Mouse (Mus musculus): ENCODE measurements at regions not wholly inside any gene's neighbourhood (a gene's known extent, or its start where the extent isn't known, plus 50 kb on each side); places are given as distances from the start of the nearest gene placed in this dataset.

DNA sequence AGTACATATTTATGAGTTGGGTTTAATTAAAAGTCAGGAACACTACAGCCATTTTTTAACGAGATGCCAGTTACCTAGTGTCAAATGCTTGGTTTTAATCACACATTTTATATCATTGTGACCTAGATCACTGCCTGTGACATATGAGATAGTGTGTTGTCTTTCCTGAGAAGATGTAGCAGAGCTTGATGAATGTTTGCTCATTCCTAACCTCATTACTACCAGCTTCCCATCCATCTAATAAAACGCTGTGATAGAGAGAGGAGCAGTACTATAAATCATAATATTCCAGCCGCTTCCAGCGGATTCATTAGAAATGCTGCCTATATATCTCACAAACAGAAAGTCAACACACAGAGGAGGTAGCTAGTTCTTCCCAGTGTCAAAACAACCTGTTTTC, 163.6 kb downstream of the Aldoart1 start:
- 92% methylated on average over 4 of the region's 4 CpGs for WGBS
- no peaks in the 10 kb centered on the region for H3K27me3 ChIP-seq (ENCODE audit: poor library complexity, severe bottlenecking)
- no peak overlapping the region for H3K27ac ChIP-seq
- no peaks in the 10 kb centered on the region for H3K36me3 ChIP-seq (replicated peaks)
- H3K9me3 ChIP-seq: no peaks in the 10 kb centered on the region
- no peak overlapping the region for H3K4me3 ChIP-seq
- DNase-seq (ENCODE audit: extremely low spot score, low spot score): no peak
- no peaks in the 10 kb centered on the region for H3K4me1 ChIP-seq

DNA sequence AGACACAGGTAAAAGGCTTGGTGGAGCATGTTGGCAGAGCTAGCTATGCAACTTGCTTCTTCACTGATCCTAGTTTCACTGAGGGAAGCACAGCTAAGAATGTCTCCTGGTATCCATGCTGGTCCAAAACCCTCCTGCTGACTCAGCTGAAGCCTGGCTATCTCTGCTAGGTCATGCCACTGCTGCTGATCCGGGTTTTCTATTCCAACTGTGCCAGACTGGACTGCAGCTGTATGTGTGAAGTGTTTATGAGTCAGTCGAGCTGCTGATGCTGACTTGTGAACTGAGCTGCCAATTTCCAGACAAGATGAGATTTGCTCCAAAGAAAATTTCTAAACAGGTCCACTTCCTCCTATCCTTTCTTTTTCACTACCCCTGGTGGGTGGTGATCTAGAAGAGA, 178.4 kb downstream of the Aldoart1 start:
- Histone ChIP-seq H3K36me3 (replicated peaks) (no peaks in the 10 kb centered on the region), H3K27ac (no peak overlapping the region), H3K4me1 (no peaks in the 10 kb centered on the region), H3K27me3 (ENCODE audit: poor library complexity, severe bottlenecking) (no peaks in the 10 kb centered on the region), H3K4me3 (no peak overlapping the region), H3K9me3 (no peaks in the 10 kb centered on the region)
- 85% methylated on average over 2 of the region's 2 CpGs for WGBS
- DNase-seq (ENCODE audit: extremely low spot score, low spot score): no peak

DNA sequence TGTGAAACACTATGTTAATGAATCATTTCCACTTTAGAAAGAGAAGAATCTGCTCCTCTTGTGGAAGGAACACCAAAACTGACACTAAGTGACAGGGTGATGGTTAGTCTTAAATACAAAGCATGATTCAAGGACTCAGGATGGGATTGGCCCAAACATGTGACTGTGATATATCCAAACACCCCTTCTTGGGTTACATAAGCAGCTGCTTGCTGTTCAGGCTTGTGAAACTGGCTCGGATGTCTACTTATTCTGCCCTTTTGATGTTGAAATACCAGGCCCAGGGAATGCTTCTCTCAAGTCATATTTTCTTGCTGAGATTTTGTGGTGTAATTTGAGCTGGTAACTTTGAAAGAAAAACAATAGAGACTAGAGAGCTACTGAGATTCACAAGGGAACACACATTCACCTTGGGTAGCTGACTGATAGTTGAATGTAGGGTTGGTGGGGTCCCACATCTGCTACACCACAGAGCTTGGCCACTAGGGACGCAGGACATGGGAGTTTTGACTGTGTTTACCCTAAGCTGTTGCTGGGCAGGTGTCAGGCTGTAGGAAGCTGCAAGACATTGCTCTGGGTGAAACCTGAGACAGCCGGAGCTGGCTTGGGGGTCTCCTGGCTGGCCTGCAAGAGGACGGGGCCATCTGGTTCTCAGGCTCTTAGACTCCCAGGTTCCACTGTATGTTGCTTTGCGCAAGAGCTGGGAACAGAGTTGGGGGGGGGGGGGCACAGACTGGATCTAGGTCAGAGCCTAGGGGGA, 180.6 kb downstream of the Aldoart1 start:
- no peak for DNase-seq (ENCODE audit: extremely low spot score, low spot score)

DNA sequence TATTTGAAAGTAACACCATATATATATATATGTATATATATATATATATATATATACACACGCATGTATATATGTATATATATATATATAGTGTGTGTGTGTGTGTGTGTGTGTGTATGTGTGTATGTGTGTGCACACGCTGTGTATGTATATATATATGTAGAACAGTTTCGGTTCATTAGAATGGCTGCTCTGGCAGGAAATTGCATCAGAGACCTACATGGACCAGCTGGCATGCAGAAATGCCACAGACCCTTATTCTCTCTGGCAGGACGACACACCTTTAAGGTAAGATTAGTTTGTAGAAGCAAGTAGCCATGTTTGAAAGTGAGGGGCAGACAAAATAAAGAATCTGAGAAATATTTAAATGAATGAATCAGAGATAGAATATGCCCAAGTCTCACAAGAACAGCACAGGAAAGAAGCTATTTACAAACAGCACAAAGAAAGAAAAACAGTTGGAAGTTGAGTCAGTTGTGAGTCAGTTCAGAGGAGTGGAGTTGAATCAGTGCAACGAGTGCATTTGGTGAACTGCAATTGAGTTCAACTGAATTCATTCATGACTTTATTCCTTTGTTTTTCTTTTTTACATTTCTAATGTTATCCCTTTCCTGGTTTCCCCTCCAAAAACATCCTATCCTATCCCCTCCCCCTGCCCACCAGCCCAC, 182.5 kb downstream of the Aldoart1 start:
- H3K27me3 ChIP-seq (ENCODE audit: poor library complexity, severe bottlenecking): no peaks in the 10 kb centered on the region
- no peaks in the 10 kb centered on the region for H3K36me3 ChIP-seq (replicated peaks)
- no peak for DNase-seq (ENCODE audit: extremely low spot score, low spot score)
- no peak overlapping the region for H3K4me3 ChIP-seq
- H3K27ac ChIP-seq: no peak overlapping the region
- H3K4me1 ChIP-seq: no peaks in the 10 kb centered on the region
- 87% methylated on average over 5 of the region's 5 CpGs for WGBS
- no peaks in the 10 kb centered on the region for H3K9me3 ChIP-seq

More for the DNA sequence above, 180.6 kb downstream of the Aldoart1 start:
- 81% methylated on average over 5 of the region's 5 CpGs for WGBS
- Histone ChIP-seq H3K9me3 (no peaks in the 10 kb centered on the region), H3K27ac (no peak overlapping the region), H3K27me3 (ENCODE audit: poor library complexity, severe bottlenecking) (no peaks in the 10 kb centered on the region), H3K36me3 (replicated peaks) (no peaks in the 10 kb centered on the region), H3K4me3 (no peak overlapping the region), H3K4me1 (no peaks in the 10 kb centered on the region)

DNA sequence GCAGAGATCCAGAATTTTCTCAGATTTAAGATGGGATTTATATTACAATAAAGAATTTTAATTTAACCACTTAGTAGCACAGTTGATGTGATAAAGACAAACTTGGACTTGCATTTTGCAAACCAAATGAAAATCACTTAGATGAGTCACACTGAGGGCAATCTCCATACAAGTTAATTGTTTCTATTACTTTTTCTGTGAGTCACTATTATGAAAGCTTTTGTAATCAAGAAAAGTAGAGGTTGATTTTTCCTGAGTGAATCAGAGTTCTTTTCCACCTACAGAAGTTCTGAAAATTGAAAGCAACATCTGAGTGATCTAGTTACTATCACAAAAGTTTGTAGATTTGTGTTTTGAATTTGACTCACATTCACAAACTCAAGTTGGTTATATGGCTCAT, 188.1 kb downstream of the Aldoart1 start:
- no peak overlapping the region for H3K27ac ChIP-seq

DNA sequence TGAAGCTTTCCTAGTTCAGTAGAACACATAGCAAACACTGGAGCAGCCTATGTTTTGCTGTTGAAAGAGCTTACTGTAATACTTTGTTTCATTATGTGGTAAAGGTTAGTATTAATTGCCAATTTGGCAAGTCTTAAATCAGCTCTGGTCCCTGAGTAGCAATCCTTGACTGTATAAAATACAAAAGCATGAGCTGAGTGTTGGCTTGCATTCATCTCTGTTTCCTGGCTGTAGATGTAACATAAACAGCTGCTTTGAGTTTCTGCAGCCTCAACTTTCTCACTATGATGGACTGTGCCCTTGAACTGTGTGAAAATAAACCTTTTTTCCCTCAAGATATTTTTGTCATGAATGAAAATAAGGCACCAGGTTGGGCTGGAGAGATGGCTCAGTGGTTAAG, 190.0 kb downstream of the Aldoart1 start:
- Histone ChIP-seq H3K27me3 (ENCODE audit: poor library complexity, severe bottlenecking) (no peaks in the 10 kb centered on the region), H3K4me1 (no peaks in the 10 kb centered on the region), H3K36me3 (replicated peaks) (no peaks in the 10 kb centered on the region), H3K9me3 (no peaks in the 10 kb centered on the region), H3K4me3 (no peak overlapping the region), H3K27ac (no peak overlapping the region)
- DNase-seq (ENCODE audit: extremely low spot score, low spot score): no peak

More for the DNA sequence above, 188.1 kb downstream of the Aldoart1 start:
- Histone ChIP-seq H3K4me1 (no peaks in the 10 kb centered on the region), H3K9me3 (no peaks in the 10 kb centered on the region), H3K36me3 (replicated peaks) (no peaks in the 10 kb centered on the region), H3K27me3 (ENCODE audit: poor library complexity, severe bottlenecking) (no peaks in the 10 kb centered on the region), H3K4me3 (no peak overlapping the region)
- DNase-seq (ENCODE audit: extremely low spot score, low spot score): no peak

DNA sequence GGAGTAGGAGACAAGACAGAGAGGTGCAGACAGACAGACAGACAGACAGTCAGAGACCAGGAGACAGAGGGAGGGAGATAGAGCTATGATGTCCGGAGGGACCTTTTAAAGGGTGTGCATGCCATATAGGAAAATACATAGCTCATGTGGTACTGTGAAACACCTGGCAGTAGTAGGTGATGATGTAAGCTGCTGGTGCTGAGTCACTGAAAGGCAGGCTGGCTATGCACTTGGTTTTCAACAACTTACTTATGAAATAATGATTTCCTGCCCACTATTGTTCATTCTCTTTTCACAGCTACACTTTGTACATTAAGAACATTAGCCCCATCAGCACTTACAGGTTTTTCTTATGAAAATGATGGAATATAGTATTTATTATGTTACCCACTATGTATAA, 196.2 kb downstream of the Aldoart1 start:
- 94% methylated on average over 1 of the region's 1 CpGs for WGBS
- Histone ChIP-seq H3K27me3 (ENCODE audit: poor library complexity, severe bottlenecking) (no peaks in the 10 kb centered on the region), H3K4me1 (no peaks in the 10 kb centered on the region), H3K27ac (no peak overlapping the region), H3K9me3 (no peaks in the 10 kb centered on the region), H3K4me3 (no peak overlapping the region), H3K36me3 (replicated peaks) (no peaks in the 10 kb centered on the region)
- no peak for DNase-seq (ENCODE audit: extremely low spot score, low spot score)

DNA sequence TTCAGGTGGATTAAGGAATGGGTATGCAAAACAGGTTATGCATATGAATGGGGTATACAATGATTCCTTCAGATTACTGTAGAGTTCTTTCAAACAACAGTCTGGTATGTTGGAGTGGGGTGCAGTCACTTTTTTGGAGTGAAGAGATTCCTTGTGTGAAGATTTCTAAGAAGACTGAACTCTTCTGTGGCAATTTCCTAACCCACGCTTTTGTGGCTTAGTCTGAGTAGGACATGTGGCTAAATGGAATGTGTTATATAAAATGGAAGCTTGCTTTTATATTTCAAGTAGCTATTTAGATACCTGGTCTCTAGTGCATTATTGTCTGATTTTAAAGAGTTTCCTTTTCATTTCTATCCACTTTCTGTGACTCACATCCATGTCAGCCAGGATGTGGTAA, 205.3 kb downstream of the Aldoart1 start:
- Histone ChIP-seq H3K4me3 (no peak overlapping the region), H3K4me1 (no peaks in the 10 kb centered on the region), H3K9me3 (no peaks in the 10 kb centered on the region), H3K36me3 (replicated peaks) (no peaks in the 10 kb centered on the region), H3K27ac (no peak overlapping the region), H3K27me3 (ENCODE audit: poor library complexity, severe bottlenecking) (no peaks in the 10 kb centered on the region)
- WGBS: 90% methylated on average over 1 of the region's 1 CpGs
- no peak for DNase-seq (ENCODE audit: extremely low spot score, low spot score)

DNA sequence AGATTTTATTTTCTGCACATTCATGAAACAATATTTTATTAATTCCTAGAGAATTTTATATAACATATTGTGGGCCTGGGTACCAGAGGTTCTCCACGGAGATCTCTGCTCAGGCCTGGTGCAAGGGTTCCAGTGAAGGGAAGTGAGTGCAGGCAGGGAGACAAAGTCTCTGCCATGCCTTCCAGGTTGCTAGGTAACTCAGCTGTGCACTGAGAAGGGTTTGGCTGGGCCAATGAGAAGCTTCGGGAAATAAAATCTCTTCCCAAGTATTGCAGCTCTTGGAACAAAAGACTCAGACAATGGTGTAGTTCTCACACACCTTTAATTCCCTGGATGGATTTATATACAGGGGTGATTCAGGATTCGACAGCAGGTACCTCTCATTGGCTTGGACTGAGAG, 223.0 kb downstream of the Aldoart1 start:
- Histone ChIP-seq H3K36me3 (replicated peaks) (no peaks in the 10 kb centered on the region), H3K9me3 (no peaks in the 10 kb centered on the region), H3K27me3 (ENCODE audit: poor library complexity, severe bottlenecking) (no peaks in the 10 kb centered on the region)

DNA sequence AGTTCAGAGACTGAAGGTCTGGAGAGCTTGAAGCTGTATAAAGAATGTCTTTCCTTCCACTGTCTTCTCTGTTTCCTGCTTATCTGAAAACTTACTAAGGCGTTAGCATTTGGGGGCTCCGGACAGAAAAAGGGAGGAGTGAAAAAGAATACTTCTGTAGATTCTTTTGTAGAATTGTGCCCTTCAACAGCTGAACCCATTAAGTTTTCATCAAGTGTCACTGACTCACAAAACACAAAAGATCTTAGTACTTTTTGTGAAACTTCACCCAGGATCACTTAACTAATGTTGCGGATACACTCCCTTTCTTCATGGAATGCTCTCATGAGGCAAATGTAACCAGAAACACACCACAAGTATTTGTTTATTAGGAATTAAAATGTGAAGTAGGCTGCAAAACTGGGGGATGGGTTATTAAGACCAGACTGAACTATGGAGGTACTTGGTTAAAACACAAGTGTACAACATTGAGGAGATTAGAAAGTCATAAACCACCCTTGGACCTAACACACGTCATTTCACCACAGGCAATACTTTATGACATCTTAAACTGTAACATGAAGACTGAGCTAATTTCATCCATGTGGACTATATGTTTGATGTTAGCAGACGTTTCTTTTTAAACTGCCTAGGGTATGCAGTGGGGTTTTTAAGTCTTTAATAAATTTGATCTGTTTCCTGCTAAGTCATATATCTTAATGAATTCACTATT, 225.1 kb downstream of the Aldoart1 start:
- no peak for DNase-seq (ENCODE audit: extremely low spot score, low spot score)

More for the DNA sequence above, 223.0 kb downstream of the Aldoart1 start:
- no peak for DNase-seq (ENCODE audit: extremely low spot score, low spot score)
- WGBS: 38% methylated on average over 3 of the region's 3 CpGs
- Histone ChIP-seq H3K4me1 (peaks cover 13% of the 10 kb centered on the region; the same call in 1 of the 2 replicates), H3K4me3 (no peak overlapping the region), H3K27ac (no peak overlapping the region)

DNA sequence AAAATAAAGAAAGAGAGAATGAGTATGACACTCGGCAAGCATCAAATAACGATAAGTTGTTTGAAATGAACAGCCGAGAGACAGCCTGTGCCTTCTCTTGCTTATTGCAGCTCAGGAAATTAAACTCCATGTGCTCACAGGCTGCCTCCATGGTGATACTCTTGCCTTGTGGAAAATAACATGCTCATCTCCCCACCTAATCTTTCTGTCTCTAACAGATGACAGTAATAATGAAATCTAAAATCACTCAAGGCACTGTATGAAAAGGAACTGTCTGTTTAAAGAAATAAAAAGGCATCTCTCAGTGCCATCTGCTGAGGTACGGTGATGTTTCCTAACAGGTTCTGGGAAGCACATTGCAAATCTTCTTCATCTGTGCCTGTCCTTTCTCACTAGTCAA, 247.3 kb downstream of the Aldoart1 start:
- Histone ChIP-seq H3K27me3 (ENCODE audit: poor library complexity, severe bottlenecking) (no peaks in the 10 kb centered on the region), H3K4me3 (no peak overlapping the region)

More for the DNA sequence above, 225.1 kb downstream of the Aldoart1 start:
- peaks cover 13% of the 10 kb centered on the region; the same call in 1 of the 2 replicates for H3K4me1 ChIP-seq
- H3K9me3 ChIP-seq: no peaks in the 10 kb centered on the region
- no peaks in the 10 kb centered on the region for H3K27me3 ChIP-seq (ENCODE audit: poor library complexity, severe bottlenecking)
- WGBS: 70% methylated on average over 5 of the region's 5 CpGs
- no peak overlapping the region for H3K27ac ChIP-seq
- H3K4me3 ChIP-seq: no peak overlapping the region
- H3K36me3 ChIP-seq (replicated peaks): no peaks in the 10 kb centered on the region

DNA sequence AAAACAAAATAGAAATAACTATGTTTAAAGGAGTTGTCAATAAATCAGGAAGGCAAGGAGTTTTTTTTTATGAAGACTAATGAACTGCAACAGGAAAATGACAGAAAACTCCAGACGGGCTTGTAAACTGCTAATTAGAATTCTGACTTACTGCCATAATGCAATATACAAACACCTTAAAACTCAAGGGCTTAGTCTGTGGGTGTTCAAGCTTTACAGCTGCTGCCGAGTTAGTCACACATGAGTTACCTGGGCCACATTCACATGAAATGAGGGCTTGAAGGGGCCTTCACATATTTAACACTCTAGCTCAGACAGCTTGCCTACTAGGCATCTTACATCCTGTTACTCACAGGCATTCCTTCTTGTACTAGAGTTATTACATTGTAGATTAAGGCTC, 256.9 kb downstream of the Aldoart1 start:
- no peaks in the 10 kb centered on the region for H3K36me3 ChIP-seq (replicated peaks)
- 72% methylated on average over 2 of the region's 2 CpGs for WGBS
- no peaks in the 10 kb centered on the region for H3K9me3 ChIP-seq
- no peak overlapping the region for H3K4me3 ChIP-seq
- DNase-seq (ENCODE audit: extremely low spot score, low spot score): no peak
- H3K27me3 ChIP-seq (ENCODE audit: poor library complexity, severe bottlenecking): no peaks in the 10 kb centered on the region
- no peaks in the 10 kb centered on the region for H3K4me1 ChIP-seq
- no peak overlapping the region for H3K27ac ChIP-seq

More for the DNA sequence above, 247.3 kb downstream of the Aldoart1 start:
- no peak for DNase-seq (ENCODE audit: extremely low spot score, low spot score)
- WGBS: 97% methylated on average over 4 of the region's 4 CpGs
- Histone ChIP-seq H3K27ac (no peak overlapping the region), H3K4me1 (no peaks in the 10 kb centered on the region), H3K9me3 (no peaks in the 10 kb centered on the region), H3K36me3 (replicated peaks) (no peaks in the 10 kb centered on the region)

DNA sequence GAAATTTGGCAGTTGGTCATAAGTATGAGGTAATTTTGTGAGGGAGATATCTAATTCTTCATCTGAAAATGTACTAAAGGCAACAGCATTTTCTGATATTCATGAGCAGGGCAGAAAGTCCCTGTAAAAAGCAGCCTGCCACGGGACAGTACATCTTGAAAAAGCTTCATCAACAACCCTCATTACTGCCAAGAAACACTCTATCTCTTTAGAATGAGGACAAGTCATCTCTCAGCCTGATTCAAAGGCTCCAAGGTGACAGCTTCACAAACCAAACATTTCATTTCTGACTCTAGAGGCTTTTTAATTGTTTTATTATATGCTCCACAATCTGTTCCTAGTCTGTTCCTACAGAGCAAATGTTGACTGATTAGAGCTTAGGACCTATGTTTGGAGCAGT, 260.3 kb downstream of the Aldoart1 start:
- H3K27ac ChIP-seq: no peak overlapping the region
- no peak overlapping the region for H3K4me3 ChIP-seq
- H3K4me1 ChIP-seq: no peaks in the 10 kb centered on the region
- no peaks in the 10 kb centered on the region for H3K36me3 ChIP-seq (replicated peaks)
- no peaks in the 10 kb centered on the region for H3K27me3 ChIP-seq (ENCODE audit: poor library complexity, severe bottlenecking)
- no peak for DNase-seq (ENCODE audit: extremely low spot score, low spot score)
- H3K9me3 ChIP-seq: no peaks in the 10 kb centered on the region
- WGBS: 88% methylated on average over 1 of the region's 1 CpGs
